Mouse (Mus musculus): ENCODE measurements around the gene Olfr643.

The Olfr643 gene

DNA sequence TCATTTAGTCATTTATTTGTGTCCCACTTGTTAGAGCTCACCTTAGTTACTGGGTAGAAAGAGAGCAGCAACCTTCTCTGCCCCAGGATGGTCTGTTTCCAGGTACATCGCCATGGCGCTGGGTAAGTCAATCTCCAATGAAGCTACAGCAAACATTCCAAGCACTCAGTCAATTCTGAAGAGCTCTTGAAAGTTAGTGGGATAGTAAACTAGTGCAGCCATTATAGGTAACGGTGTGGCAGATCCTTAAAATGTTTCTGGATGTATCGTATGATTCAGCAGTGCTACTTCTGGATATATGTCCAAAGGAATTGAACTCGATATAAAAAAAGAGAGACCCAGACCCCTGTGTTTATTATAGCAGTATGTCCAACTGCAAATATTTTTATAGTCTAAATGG, at the start of gene Olfr643:
Olfr643 (minus strand) TSS at position 101 of the 400 bp plus-strand sequence.
- WGBS, result 87% methylated on average over 5 of the region's 5 CpGs

DNA sequence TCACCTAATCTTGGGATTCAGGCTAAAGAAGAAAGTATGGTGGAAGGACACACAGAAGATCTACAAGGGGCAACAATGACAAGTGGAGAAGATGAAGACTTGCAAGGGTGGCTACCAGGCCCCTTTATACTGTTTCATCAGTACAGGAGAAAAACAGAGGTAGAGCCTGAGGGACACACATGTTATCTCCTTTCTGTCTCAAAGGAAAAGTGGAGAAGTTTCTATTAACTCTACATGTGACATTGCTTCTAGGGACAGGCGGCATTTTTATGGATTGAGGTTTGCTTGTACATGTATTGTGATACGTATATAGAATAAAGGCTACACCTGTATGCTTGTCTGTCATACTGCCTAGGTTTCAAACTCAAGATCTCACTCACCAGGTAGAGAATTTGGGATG, 46.1 kb upstream of the Olfr643 start, which contains the start of gene Olfr648:
Olfr648 (minus strand) TSS at position 101 of the 400 bp plus-strand sequence.
- 98% methylated on average over 2 of the region's 2 CpGs for WGBS

DNA sequence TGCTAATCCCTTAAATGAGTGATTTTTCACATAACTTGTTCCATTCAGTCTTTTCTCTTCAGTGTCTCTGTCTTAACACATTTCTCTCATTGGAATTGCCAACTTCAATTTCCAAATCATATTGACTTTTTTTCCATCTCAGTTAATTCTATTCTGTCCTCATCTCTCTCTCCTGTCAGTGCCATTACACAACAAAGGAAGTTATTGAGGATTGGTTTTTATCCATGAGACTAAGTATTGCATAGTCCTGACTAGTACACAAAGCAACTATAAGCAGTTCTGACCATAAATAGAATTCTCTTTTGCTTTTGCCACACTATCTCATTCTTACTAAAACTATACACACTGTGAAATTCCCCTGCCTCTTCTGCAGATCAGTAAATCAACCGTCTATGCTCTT, 41.9 kb upstream of the Olfr643 start:
- 59% methylated on average over 1 of the region's 1 CpGs for WGBS

DNA sequence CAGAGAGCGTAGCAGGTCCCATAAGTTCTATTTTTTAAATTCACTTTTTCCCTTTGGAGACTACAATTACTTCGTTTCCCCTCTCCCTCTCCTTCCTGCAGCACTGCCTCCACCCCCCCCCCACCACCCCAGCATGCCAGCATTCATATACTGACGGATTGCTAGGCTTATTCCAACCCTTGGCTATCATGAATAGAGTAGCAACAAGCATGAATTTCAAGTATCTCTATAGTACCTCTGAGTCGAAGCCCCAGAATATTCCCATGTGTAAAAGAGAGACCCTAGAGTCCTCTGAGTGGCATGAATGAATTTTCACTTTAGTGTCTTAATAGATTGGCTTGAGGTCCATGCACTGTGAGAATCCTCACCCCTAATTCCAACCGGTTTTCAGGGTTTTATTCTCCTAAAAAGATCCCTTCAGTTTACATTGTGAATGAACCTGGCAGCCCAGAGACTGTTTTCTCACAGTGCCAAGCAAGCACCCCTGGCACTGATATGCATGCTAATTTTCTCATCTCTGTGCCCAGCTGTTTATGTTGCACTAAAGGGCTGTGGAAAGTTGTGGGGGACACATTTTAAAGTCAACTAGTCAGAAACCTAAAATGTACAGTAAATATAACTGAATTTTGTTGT, 41.3 kb upstream of the Olfr643 start:
- WGBS, result 65% methylated on average over 5 of the region's 5 CpGs

DNA sequence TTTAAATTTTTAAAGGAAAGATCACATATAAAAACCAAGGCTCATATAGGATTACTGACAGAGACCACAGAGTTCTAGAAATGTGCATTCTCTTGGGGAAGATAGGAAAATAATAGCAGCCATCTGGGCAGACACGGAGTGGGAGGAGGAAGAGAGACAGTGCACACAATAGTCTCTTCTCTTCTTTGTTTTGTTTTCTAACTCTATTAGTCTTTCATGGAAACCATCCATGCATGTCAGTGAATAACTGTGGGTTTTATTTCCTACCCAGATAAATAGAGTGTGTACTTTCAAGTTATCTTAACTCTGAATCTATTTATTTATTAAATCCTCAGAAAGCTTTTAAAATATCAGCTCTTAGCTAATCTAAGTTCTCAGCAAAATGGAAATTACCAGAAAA, 37.9 kb upstream of the Olfr643 start:
- 40% methylated on average over 1 of the region's 1 CpGs for WGBS

DNA sequence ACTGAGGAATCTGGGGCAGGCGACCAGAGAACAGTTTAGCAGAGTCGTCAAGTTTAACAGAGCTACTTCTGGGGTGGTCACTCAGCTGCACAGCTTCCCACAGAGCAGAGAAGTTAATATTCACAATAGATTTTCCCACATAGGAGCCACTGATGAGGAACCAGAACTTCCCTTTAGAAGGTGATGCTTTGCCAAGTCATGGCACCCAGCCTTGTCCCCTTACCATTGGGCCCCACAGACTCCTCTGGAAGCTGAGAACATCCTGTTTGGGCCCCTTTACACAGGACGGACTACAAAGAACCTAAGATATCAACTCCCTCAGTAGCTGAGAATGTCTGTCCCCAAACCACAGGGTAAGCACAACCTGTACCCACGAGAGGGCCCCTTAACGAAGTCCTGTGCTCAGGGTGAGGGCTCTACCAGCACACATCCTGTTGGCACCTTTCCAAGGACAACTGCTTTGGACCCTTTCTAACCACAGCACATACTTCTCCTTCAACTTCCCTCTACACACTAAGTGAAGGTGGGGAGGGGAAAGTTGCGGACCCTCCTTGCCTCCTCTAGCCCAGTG, 32.5 kb upstream of the Olfr643 start:
- 67% methylated on average over 6 of the region's 6 CpGs for WGBS

DNA sequence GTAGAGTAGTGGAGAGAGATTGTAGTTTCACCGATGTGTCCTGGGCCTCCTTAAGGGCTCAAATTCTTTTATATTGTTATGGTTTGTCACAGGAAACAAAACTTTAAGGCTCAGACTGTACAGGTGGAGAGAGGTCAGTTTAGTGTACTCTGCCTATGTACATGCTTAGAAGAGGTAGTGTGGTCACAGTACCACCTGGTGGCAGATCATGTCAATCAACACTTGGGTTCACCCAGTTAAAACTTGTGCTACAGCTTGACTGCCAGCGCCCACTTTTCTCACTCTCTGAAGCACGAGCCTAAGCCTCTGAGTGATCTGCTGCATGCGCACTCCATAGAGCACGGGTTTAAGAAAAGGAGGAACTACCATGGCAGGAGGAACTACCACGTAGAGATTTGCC, 29.9 kb upstream of the Olfr643 start:
- WGBS, result 88% methylated on average over 6 of the region's 6 CpGs

DNA sequence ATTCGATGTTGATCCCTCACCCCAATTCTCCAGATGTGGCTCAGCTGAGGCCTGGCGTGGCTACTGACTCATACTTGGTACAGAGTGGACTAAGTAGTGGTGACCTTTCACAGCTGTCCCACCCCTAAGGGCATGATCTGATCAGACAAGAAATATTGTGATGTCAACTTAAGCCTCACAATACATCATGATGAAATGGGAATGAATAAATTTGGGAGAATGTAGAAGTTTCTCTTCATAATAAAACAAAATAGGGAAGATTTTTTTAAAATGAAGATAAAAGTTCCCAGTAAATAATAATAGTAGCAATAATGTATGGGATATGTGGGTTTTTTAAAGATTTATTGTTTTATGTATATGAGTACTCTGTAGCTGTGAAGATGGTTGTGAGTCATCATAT, 13.3 kb upstream of the Olfr643 start, which contains the start of gene Ubqlnl:
Ubqlnl (minus strand) TSS at position 101 of the 400 bp plus-strand sequence.
- 85% methylated on average over 2 of the region's 2 CpGs for WGBS

DNA sequence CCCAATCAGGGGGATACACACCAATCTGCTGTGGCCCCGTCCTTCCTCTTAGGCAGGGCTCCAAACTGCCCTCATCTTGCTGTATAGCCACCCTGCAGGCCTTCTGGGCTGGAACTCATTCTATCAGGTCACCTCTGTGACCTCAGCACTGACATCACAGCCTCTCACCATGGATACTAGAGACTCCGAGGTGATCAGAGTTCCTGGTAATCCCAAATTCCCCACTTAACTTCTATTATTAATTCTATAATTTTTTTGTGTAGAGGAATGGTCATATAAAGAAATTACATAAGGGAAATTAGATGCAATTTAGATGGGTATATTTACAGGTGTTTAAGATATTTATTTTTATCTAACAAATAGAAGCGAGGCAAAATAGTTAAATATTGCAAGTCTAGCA, 6.0 kb upstream of the Olfr643 start, which contains the start of gene Ubqln3:
Ubqln3 (minus strand) TSS at position 101 of the 400 bp plus-strand sequence.
- 72% methylated on average over 3 of the region's 3 CpGs for WGBS

DNA sequence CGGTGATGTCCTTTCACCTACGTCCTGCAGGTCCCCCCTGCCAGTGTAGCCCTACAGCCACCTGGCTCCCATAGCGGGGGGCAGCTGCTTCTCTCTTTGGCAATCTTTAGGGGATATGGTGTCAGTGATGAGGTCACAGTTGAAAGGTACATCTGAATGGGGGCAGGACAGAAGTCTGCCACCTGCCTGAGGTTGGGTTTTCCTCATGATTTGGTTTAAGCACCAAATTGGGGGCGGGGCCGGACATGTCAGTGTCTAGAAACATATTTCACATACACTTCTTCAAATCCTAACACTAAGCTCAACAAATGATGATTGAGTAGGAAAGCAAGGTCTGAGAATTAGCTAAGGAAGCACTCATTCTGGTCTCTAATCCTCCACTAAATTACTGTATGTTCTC, 7.5 kb downstream of the Olfr643 start, which contains the start of gene Ubqln5:
Ubqln5 (minus strand) TSS at position 101 of the 400 bp plus-strand sequence.
- 90% methylated on average over 5 of the region's 5 CpGs for WGBS

DNA sequence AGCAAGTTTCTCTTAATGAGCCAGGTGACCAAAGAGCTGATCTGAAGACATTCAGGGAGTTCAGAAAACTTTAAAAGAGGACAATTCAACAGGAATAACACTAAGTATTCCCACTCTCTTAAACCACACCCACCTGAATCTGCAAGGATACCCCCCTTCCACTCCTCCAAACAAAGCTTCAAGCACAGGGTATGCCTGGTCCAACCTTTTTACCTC, 32.5 kb downstream of the Olfr643 start, which contains the start of gene Olfr646:
Olfr646 (plus strand) TSS at position 117 of the 216 bp plus-strand sequence.

DNA sequence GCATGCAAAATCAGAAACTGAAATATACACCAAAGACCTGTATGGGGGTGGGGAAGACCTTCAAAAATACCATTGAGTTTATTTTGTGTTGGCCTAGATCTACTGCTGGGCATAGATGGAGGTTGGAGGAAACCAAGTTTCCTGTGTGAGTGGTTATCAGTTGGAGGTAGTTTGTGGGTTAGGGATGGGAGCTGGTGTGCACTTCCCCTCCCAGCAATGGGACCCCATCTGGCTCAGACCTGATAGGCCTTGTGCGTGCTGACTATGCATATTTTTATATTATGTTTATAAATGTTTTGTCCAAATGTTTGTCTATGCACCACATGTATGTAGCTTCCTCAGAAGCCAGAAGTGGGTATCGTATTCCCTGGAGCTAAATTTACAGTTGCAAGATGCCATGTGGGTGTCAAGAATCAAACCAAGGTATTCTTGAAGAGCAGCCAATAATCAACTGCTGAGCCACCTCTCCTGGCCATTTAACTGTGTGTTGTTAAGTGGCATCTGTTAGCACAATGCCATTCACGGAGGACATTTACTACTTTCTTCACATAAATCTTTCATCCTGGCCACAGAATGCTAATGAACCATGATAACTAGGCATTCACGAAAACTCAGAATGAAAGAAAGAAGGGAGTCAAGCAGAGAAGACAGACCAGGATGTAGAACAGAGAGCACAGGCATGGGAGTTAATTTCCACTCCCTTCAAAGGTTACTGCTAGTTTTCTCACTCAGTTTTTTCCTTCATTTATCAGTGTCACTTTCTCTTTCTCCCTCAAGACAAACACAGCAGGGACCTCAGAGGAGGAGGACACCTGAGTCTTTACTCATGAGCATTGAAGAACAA, 33.1 kb downstream of the Olfr643 start:
- 63% methylated on average over 4 of the region's 4 CpGs for WGBS

DNA sequence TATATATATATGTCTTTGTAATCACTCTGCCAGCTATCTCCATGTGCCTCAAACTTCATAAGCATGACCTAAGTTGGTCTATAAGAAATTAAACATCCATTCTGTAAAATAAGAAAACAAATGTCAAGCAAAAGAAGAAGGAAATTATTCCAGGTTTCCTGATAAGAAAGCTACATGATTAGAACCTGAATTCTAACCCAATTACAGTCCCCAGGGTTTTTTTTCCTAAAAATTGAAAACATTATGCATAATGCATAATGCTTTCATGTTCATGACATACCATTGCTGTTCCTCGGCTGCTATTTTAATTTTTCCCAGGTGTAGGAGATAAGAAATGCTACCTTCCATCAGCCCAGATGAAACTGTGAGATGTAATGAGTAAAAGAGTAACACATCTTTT, 51.8 kb downstream of the Olfr643 start, which contains the start of gene Olfr645:
Olfr645 (minus strand) TSS at position 101 of the 400 bp plus-strand sequence.
- WGBS, result 77% methylated on average over 1 of the region's 1 CpGs

DNA sequence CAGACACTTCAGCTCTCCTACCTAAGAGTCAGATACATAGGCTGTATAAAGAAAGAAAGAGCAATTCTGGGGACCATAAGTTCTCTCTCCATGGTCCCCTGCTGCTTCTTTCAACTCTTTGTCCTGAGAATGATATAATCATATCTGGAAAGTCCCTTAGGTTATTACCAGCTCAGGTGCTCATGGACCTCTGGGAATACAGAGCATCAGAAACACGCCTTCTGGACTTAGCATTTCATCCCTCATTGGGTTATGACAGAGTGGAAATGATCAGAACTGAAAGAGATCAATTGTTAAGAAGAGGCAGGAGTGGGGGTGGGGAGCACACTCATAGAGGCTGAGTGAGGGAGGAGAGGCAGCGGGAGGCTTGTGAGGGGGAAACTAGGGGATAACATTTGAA, 65.4 kb downstream of the Olfr643 start, which contains the start of gene Olfr644:
Olfr644 (minus strand) TSS at position 101 of the 400 bp plus-strand sequence.
- WGBS, result 76% methylated on average over 2 of the region's 2 CpGs

DNA sequence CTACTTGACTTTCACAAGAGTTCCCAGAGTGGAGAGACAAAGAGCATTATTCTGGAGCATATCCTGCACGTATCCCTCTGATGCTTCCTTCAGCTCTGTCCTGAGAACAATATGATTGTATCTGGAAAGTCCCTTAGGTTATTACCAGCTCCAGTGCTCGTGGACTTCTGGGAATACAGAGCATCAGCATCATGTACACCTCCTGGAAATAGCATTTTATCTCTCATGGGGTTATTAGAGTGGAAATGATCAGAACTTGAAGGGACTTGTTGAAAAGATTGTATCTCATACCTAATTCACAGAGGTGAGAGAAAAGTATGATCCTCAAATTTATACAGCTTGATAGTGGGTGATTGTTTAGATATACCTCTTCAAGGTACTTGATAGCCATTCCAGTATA, 75.9 kb downstream of the Olfr643 start, which contains the start of gene 4930516K23Rik:
4930516K23Rik (minus strand) TSS at position 101 of the 400 bp plus-strand sequence.
- WGBS, result 49% methylated on average over 2 of the region's 2 CpGs

DNA sequence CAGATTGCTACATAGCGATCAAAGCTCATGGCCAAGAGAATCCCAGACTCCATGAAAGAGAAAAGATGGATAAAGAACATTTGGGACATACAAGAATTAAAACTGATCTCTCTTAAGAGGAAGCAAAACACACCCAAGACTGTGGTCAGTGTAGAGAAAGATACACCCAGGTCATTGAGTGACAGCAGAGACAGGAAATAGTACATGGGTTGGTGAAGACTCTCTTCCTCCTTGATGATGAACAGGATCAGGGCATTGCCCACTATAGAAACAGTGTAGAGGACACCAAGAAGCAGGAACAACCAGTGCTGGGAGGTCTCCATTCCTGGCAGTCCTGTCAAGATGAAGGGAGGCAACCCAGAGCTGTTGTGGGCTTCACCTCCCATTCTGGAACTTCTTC, 78.0 kb downstream of the Olfr643 start:
- 85% methylated on average over 1 of the region's 1 CpGs for WGBS

DNA sequence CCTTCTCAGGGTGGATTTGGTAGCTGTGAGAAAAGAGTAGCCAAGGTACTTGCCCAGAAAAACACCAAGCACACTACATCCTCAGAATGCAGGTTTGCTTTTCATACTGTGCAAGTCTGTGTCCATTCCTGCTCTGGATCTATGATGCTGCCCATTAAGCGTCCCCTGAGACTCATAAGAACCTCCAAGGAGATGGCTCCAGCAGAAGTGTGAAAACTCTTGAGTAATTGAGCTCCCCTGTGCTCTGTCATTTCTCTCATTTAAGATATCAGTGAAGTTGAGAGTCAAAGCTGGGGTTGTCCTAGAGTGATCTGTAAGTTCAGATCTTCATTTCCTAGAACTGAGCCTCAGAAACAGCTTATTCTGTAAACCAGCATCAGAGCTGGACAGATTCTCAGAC, 84.6 kb downstream of the Olfr643 start, which contains the start of gene Olfr642:
Olfr642 (minus strand) TSS at position 101 of the 400 bp plus-strand sequence.
- WGBS, result 66% methylated on average over 1 of the region's 1 CpGs

DNA sequence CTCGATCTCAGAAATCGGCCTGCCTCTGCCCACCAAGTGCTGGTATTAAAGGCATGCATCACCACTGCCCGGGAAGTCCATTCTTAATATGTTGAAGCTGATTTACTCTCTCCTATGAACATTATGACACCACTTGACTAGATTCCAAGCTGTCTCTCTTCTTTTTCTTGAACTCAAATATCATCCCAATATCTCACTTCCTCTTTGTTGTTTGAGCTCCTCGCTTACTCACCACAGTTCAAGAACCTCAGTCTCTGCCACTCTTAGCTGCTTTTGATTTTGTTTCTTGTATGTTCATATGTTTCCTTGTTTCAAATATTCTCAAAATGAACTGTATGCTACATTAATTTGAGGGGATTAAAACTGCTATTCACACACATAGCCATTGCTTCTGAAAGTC, 86.5 kb downstream of the Olfr643 start:
- WGBS, result 92% methylated on average over 4 of the region's 4 CpGs

DNA sequence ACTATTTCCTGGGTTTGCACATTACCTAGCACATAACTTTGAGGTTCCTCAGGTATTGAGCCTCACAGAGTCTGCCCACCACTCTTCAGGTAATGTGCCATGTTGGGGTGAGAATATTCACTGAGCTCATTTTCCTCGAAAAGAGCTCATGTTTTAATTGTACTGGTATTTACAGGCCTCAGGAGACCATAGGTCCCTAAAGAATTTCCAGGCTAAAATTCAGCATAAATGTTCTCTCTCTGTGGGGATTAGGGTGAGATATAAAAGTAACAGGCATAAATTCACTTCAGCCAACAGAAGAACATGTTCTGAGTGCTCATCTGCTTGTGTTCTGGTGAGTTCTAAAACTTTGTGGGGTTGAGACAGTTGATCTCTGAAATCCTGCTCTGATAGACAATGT, 102.1 kb downstream of the Olfr643 start, which contains the start of gene Olfr641:
Olfr641 (plus strand) TSS at position 301 of the 400 bp plus-strand sequence.
- WGBS, result 53% methylated on average over 1 of the region's 1 CpGs

DNA sequence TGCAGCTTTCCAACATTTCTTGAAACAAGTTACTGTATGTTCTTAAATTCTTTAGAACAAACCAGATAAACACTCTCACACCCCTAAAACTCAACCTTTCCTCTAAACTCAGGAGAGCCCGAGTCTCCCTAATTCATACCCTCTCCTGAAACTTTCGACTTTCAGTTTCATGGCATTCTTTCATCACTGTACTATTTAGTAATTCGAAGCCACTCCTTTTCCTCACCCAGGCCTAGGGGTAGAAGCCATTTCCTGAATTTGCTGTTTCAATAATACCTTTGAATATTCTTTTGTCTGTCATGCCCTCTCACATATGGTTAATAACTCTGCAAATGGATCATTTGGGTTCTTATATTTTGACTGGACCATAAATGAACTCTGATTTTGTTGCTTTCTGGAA, 110.2 kb downstream of the Olfr643 start:
- WGBS, result 83% methylated on average over 3 of the region's 3 CpGs

DNA sequence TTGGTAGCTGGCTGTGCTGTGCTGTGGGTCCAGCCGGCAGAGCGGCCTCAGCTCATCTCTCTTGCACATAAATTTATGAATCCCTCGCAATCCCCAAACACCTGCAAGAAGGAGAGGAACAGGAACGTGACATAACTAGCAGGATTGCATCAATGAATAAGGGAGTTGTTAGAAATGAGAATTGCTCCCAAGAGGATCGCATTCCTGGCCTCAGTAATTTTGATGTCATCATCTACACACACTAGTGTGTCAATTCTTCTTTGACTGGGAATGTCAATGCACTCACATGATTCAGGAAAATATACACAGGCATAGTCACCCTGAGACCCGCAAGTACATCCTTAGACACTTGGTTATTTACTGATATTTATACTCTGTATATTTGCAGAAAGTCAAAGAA, 111.7 kb downstream of the Olfr643 start, which contains the start of gene Olfr640:
Olfr640 (minus strand) TSS at position 101 of the 400 bp plus-strand sequence.
- WGBS, result 87% methylated on average over 6 of the region's 6 CpGs

DNA sequence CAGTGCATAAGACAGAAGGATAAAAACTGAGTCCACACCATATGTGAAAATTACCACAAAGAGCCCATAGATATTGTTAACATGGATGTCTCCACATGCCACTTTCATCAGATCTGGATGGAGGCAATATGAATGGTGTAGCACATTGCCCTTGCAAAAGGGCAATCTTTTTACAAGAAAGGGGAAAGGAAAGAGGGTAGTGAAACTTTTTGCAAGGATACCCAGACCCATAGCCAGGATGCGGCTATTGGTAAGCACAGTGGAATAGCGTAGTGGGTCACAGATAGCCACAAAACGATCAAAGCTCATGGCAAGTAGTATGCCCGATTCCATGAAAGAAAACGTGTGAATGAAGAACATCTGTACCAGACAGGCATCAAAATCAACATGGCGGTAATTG, 115.6 kb downstream of the Olfr643 start:
- 92% methylated on average over 6 of the region's 6 CpGs for WGBS
